Mouse (Mus musculus): ENCODE measurements around the gene Pacs1.

DNA sequence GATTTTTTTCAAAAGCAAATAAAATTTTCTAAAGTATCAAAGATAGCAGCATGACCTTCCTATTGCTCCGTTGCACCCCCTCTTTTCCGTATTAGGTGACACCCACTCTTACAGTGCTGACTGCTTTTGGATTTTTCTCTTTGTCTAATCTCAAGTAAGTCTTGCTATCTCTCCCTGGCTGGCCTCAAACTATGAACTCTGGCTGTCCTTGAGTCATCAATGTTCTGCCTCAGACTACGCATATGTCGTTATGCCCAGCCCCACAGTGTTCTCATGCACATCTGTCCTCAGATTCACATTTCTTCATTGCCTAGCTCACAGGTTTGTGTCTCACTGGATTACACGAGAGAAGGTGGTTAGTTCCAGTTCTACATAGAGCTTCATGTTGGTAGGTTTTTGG lies 3.5 kb downstream of the Pacs1 start:
- TF ChIP-seq CTCF (IDR thresholded peaks at IDR 0.05; ENCODE audit: low read depth) (no peak), EP300 (IDR thresholded peaks at IDR 0.05; ENCODE audit: low read depth) (no peak)
